Mouse (Mus musculus) embryonic fibroblast, embryonic 13.5 days (primary cell): Measurements from ENCODE around the gene Apol7a.

Experiments used
- CTCF ChIP-seq: IDR thresholded peaks from 2 replicates; pipeline ENCODE4 v1.5.1; 2011; ENCODE audit warnings: mild to moderate bottlenecking, control low read depth, low read length, moderate library complexity, borderline replicate concordance; ENCODE audit not compliant: insufficient read depth
- POLR2A ChIP-seq: IDR thresholded peaks from 2 replicates; pipeline ENCODE4 v1.6.1; 2011; ENCODE audit warnings: low read depth, mild to moderate bottlenecking, control low read depth, low read length, moderate library complexity

DNA sequence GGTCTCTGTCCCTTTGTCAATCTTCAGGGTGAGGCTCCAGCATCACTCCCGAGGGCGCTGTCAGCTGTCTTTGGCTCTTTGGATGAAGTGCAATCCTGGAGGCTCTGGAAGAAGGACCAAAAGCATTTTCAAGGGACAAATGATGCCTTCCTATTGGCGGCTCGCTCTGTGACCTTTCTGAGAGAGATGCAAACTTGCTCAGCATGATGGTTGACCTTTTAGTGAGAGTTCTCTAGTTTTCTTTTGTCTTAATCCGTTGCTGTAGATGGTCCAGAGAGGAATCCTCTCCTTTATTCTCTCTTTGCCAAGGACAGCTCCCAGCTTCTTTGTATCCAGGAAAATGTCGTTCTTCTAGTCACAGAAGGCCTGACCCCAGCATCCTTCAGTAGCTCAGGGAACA lies 39.8 kb downstream of the Apol7a start:
- TF ChIP-seq POLR2A (no peak), CTCF (no peak)
